Mouse (Mus musculus) CH12.LX (cell line): ENCODE results near the gene Rps6ka2. TPM values are rescaled to one million over a fixed set of nuclear protein-coding genes. Genes with fewer than 3 reads are reported as not detected.

Source experiments
- DNase-seq: peaks from one replicate; pipeline ENCODE4 v3.0.0-alpha.2; 2013; ENCODE audit errors: extremely low read depth
- H3K27ac ChIP-seq: 2 replicates; pipeline ENCODE4 v1.5.1; 2012; ENCODE audit warnings: low read depth, mild to moderate bottlenecking, control low read depth, moderate library complexity; ENCODE audit not compliant: insufficient read depth
- H3K27me3 ChIP-seq: replicated peaks from 2 replicates; pipeline ENCODE3; 2012; ENCODE audit warnings: inconsistent platforms
- H3K36me3 ChIP-seq, 2 experiments: replicated peaks in 1 of 2; 2 replicates each; pipeline versions ENCODE3 to v1.6.1; 2012; ENCODE audit warnings: inconsistent platforms in 1 of 2, low read length in 1 of 2, mild to moderate bottlenecking in 1 of 2, mixed read lengths in 1 of 2, moderate library complexity in 1 of 2; ENCODE audit not compliant: control insufficient read depth in 1 of 2, insufficient read depth in 1 of 2
- H3K4me1 ChIP-seq, 2 experiments: 2 replicates each; pipeline ENCODE4 v1.6.1; 2012; ENCODE audit warnings: inconsistent platforms in 1 of 2, moderate library complexity in 1 of 2; ENCODE audit not compliant: insufficient read depth in 2 of 2, control insufficient read depth in 1 of 2
- H3K4me2 ChIP-seq: 2 replicates; pipeline ENCODE4 v1.6.1; 2012; ENCODE audit warnings: low read depth, mild to moderate bottlenecking, control low read depth; ENCODE audit not compliant: poor library complexity, insufficient read depth, severe bottlenecking
- H3K4me3 ChIP-seq, 3 experiments: fragments of 150-350 bp in 1 of 3; sonication (generic) in 1 of 3; replicated peaks in 1 of 3; 2 replicates each; pipeline versions ENCODE3 to v1.5.1; 2011 to 2012; ENCODE audit warnings: low read depth in 2 of 3, low read length in 2 of 3, mild to moderate bottlenecking in 2 of 3, moderate library complexity in 2 of 3, control low read depth in 1 of 3, improper control_type of control experiment in 1 of 3, inconsistent platforms in 1 of 3, mixed read lengths in 1 of 3; ENCODE audit not compliant: poor library complexity in 1 of 3
- H3K79me2 ChIP-seq: replicated peaks from 2 replicates; pipeline ENCODE4 v1.6.1; 2012; ENCODE audit warnings: mild to moderate bottlenecking, moderate library complexity; ENCODE audit not compliant: control insufficient read depth, poor library complexity, insufficient read depth, severe bottlenecking; ENCODE audit errors: extremely low read depth
- H3K9ac ChIP-seq: 2 replicates; pipeline ENCODE4 v1.6.1; 2012; ENCODE audit warnings: low read depth, mild to moderate bottlenecking, control low read depth, moderate library complexity; ENCODE audit not compliant: insufficient read depth
- H3K9me3 ChIP-seq: replicated peaks from 2 replicates; pipeline ENCODE3; 2012; ENCODE audit warnings: low read length, inconsistent platforms, mixed read lengths
- BHLHE40 ChIP-seq: IDR thresholded peaks from 2 replicates; pipeline ENCODE4 v1.6.1; 2011; ENCODE audit warnings: mild to moderate bottlenecking, low read depth, low read length, improper control_type of control experiment
- CHD2 ChIP-seq: IDR thresholded peaks from 2 replicates; pipeline ENCODE4 v1.6.1; 2011; ENCODE audit warnings: low read length, improper control_type of control experiment
- ETS1 ChIP-seq: conservative IDR thresholded peaks from 2 replicates; pipeline ENCODE4 v1.6.1; 2012; ENCODE audit warnings: low read depth, mild to moderate bottlenecking, inconsistent platforms, low read length, improper control_type of control experiment, moderate library complexity
- GABPA ChIP-seq: IDR thresholded peaks from 2 replicates; pipeline ENCODE4 v1.6.1; 2012; ENCODE audit warnings: low read depth, low read length, improper control_type of control experiment, inconsistent platforms; ENCODE audit not compliant: insufficient replicate concordance
- HCFC1 ChIP-seq: IDR thresholded peaks from 2 replicates; pipeline ENCODE4 v1.6.1; 2012; ENCODE audit warnings: low read depth, mild to moderate bottlenecking, inconsistent platforms, low read length, improper control_type of control experiment
- IRF4 ChIP-seq: IDR thresholded peaks from 2 replicates; pipeline ENCODE4 v1.6.1; 2014; ENCODE audit warnings: low read depth, mild to moderate bottlenecking, inconsistent platforms, low read length, improper control_type of control experiment
- JUN ChIP-seq: IDR thresholded peaks from 2 replicates; pipeline ENCODE4 v1.6.1; 2011; ENCODE audit warnings: low read depth, mild to moderate bottlenecking, low read length, improper control_type of control experiment, moderate library complexity; ENCODE audit not compliant: insufficient read depth
- JUND ChIP-seq: conservative IDR thresholded peaks from 2 replicates; pipeline ENCODE4 v1.6.1; 2011; ENCODE audit warnings: low read depth, low read length, improper control_type of control experiment
- KAT2A ChIP-seq: IDR thresholded peaks from 2 replicates; pipeline ENCODE4 v1.6.1; 2012; ENCODE audit warnings: low read length, improper control_type of control experiment, inconsistent platforms; ENCODE audit not compliant: insufficient replicate concordance
- MAZ ChIP-seq: IDR thresholded peaks from 2 replicates; pipeline ENCODE4 v1.6.1; 2012; ENCODE audit warnings: low read depth, mild to moderate bottlenecking, inconsistent platforms, low read length, improper control_type of control experiment, moderate library complexity
- MEF2A ChIP-seq: IDR thresholded peaks from 2 replicates; pipeline ENCODE4 v1.6.1; 2014; ENCODE audit warnings: low read depth, mild to moderate bottlenecking, inconsistent platforms, low read length, improper control_type of control experiment, borderline replicate concordance
- MYC ChIP-seq: IDR thresholded peaks from 2 replicates; pipeline ENCODE4 v1.6.1; 2011; ENCODE audit warnings: low read depth, mild to moderate bottlenecking, improper control_type of control experiment, low read length
- NELFE ChIP-seq: IDR thresholded peaks from 2 replicates; pipeline ENCODE4 v1.6.1; 2011; ENCODE audit warnings: low read depth, low read length, improper control_type of control experiment
- POLR2AphosphoS2 ChIP-seq: IDR thresholded peaks from 2 replicates; pipeline ENCODE4 v1.6.1; 2011; ENCODE audit warnings: low read depth, low read length, improper control_type of control experiment
- RCOR1 ChIP-seq: conservative IDR thresholded peaks from 2 replicates; pipeline ENCODE4 v1.6.1; 2012; ENCODE audit warnings: low read depth, mild to moderate bottlenecking, inconsistent platforms, low read length, improper control_type of control experiment
- SIN3A ChIP-seq: IDR thresholded peaks from 2 replicates; pipeline ENCODE4 v1.6.1; 2012; ENCODE audit warnings: low read length, improper control_type of control experiment, inconsistent platforms
- SMC3 ChIP-seq: IDR thresholded peaks from 2 replicates; pipeline ENCODE4 v1.6.1; 2011; ENCODE audit warnings: low read depth, low read length, improper control_type of control experiment
- TBP ChIP-seq: conservative IDR thresholded peaks from 2 replicates; pipeline ENCODE4 v1.6.1; 2011; ENCODE audit warnings: low read depth, low read length, improper control_type of control experiment
- UBTF ChIP-seq: IDR thresholded peaks from 2 replicates; pipeline ENCODE4 v1.6.1; 2012; ENCODE audit warnings: low read depth, mild to moderate bottlenecking, inconsistent platforms, low read length, improper control_type of control experiment, moderate library complexity
- USF2 ChIP-seq: conservative IDR thresholded peaks from 2 replicates; pipeline ENCODE4 v1.6.1; 2011; ENCODE audit warnings: low read depth, low read length, improper control_type of control experiment
- ZC3H11A ChIP-seq: IDR thresholded peaks from 2 replicates; pipeline ENCODE4 v1.6.1; 2012; ENCODE audit warnings: low read depth, mild to moderate bottlenecking, inconsistent platforms, low read length, improper control_type of control experiment
- ZMIZ1 ChIP-seq: IDR thresholded peaks from 2 replicates; pipeline ENCODE4 v1.6.1; 2012; ENCODE audit warnings: low read depth, mild to moderate bottlenecking, inconsistent platforms, low read length, improper control_type of control experiment
- dilution Hi-C: fragments of 300-500 bp; cut with MboI; formaldehyde crosslinking; loops from 2 replicates; pipeline ENCODE4 v1.14.3; 2020; ENCODE audit warnings: low sequenced_read_pairs; ENCODE audit not compliant: extremely low pct_unique_long_range_greater_than_20kb, extremely low pct_ligation_motif_present
- in situ Hi-C: fragments of 300-500 bp; cut with MboI; formaldehyde crosslinking; loops from 3 replicates; pipeline ENCODE4 v1.14.3; 2019; ENCODE audit warnings: low sequenced_read_pairs, low pct_ligation_motif_present, low pct_unique_long_range_greater_than_20kb, mixed read lengths
- polyA plus RNA-seq: library from polyadenylated mRNA; unstranded; fragments of >175 nt; gene quantifications from 2 replicates; pipeline ENCODE4 v1.2.1, GENCODE M21; 2012; ENCODE audit warnings: low read depth; ENCODE audit not compliant: insufficient read length
- total RNA-seq, 2 experiments: library from RNA; depleted of rRNA; stranded (reverse); fragments of 300-350 nt in 1 of 2; fragments of >200 nt in 1 of 2; gene quantifications; 2 replicates each; pipeline ENCODE4 v1.2.3; 2012 to 2014

Gene Rps6ka2
- total and polyA plus RNA-seq, 3 experiments = 0.64 to 1.4 (median 0.91) TPM

DNA sequence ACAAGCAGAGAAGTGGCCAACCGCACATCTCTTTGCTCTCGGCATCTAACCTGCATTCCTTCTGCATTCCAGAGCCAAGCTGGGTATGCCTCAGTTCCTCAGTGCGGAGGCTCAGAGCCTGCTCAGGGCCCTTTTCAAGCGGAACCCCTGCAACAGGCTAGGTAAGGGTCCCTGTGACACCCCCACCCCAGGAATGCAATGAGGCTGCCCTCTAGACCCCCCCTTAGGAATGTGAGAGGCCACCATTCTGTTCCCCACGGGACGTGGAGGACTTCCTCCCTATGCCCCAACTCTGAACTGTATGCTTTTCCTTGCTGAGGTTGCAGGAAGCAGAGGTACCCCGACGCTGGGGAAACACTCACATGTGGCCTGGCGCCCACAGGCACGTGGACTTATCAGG lies 92.1 kb downstream of the Rps6ka2 start:
- Histone ChIP-seq H3K36me3 (no peaks in the 10 kb centered on the region), H3K4me2 (no peak overlapping the region), H3K27ac (no peak overlapping the region), H3K4me3 (no peak overlapping the region), H3K27me3 (no peaks in the 10 kb centered on the region), H3K4me1 (0 out of 4 replicates have a peak, but pooled peaks cover 0 to 2% of the 10 kb centered on the region in 2 experiments), H3K9ac (no peak overlapping the region)
- in situ Hi-C loops = no loop called here
- no peak for TF ChIP-seq UBTF
- no peak for TF ChIP-seq BHLHE40
- no peak for TF ChIP-seq JUN
- TF ChIP-seq KAT2A = no peak
- TF ChIP-seq NELFE = no peak
- no peak for TF ChIP-seq SMC3
- TF ChIP-seq POLR2AphosphoS2 = no peak
- TF ChIP-seq USF2 = no peak
- no peak for TF ChIP-seq GABPA
- TF ChIP-seq TBP = no peak
- TF ChIP-seq ZMIZ1 = no peak
- TF ChIP-seq CHD2 = no peak
- TF ChIP-seq MAZ = no peak
- TF ChIP-seq MYC = no peak
- TF ChIP-seq SIN3A = no peak
- no peak for TF ChIP-seq ZC3H11A
- TF ChIP-seq IRF4 = no peak
- TF ChIP-seq JUND = no peak
- no peak for TF ChIP-seq HCFC1
- TF ChIP-seq, all 38 proteins: peak for 0
- no peaks in the 10 kb centered on the region for H3K9me3 ChIP-seq
- no peak for DNase-seq
- dilution Hi-C loops = no loop called here
- no peaks in the 10 kb centered on the region for H3K79me2 ChIP-seq

- Histone ChIP-seq H3K9me3 (no peaks in the 10 kb centered on the region), H3K4me3 (no peak overlapping the region), H3K79me2 (no peaks in the 10 kb centered on the region), H3K4me2 (no peak overlapping the region), H3K36me3 (no peaks in the 10 kb centered on the region), H3K27ac (no peak overlapping the region), H3K27me3 (no peaks in the 10 kb centered on the region), H3K9ac (no peak overlapping the region), H3K4me1 (0 out of 4 replicates have a peak, but pooled peaks cover 0 to 2% of the 10 kb centered on the region in 2 experiments)
- in situ Hi-C loops = no loop called here
- TF ChIP-seq BHLHE40 (no peak), MYC (no peak), RCOR1 (no peak), ETS1 (no peak), IRF4 (no peak), ZC3H11A (no peak), MEF2A (no peak), HCFC1 (no peak)
- dilution Hi-C loops = no loop called here
- no peak for DNase-seq
Measured at GRCm38 (mm10) chr17:7262620-7263019, 92.7 kb downstream of the Rps6ka2 start.
